Mouse (Mus musculus) neural tube, embryonic 12.5 days (tissue): ENCODE measurements around the gene Hectd2. TPM values are rescaled to one million over a fixed set of nuclear protein-coding genes. Genes with fewer than 3 reads are reported as not detected.

Source experiments
- ATAC-seq: fragments of 200-750 bp; cut with Nextera tagmentation; 2 replicates; pipeline ENCODE4 v1.8.0; 2017; ENCODE audit warnings: low read depth, mild to moderate bottlenecking, moderate TSS enrichment, moderate library complexity; ENCODE audit not compliant: low FRiP score
- H3K27ac ChIP-seq: fragments of 300-500 bp; sonication (generic); 2 replicates; pipeline ENCODE4 v1.5.1; 2016
- H3K27me3 ChIP-seq: fragments of 300-500 bp; sonication (generic); replicated peaks from 2 replicates; pipeline ENCODE4 v1.6.1; 2016; ENCODE audit warnings: mild to moderate bottlenecking
- H3K36me3 ChIP-seq: fragments of 300-500 bp; sonication (generic); 2 replicates; pipeline ENCODE4 v1.6.1; 2016; ENCODE audit warnings: mild to moderate bottlenecking
- H3K4me1 ChIP-seq: fragments of 300-500 bp; sonication (generic); 2 replicates; pipeline ENCODE4 v1.6.1; 2016
- H3K4me2 ChIP-seq: fragments of 300-500 bp; sonication (generic); replicated peaks from 2 replicates; pipeline ENCODE4 v1.6.1; 2016; ENCODE audit warnings: mild to moderate bottlenecking
- H3K4me3 ChIP-seq: fragments of 300-500 bp; sonication (generic); 2 replicates; pipeline ENCODE4 v1.5.1; 2016
- H3K9ac ChIP-seq: fragments of 300-500 bp; sonication (generic); 2 replicates; pipeline ENCODE4 v1.6.1; 2016; ENCODE audit warnings: mild to moderate bottlenecking
- H3K9me3 ChIP-seq: fragments of 300-500 bp; sonication (generic); 2 replicates; pipeline ENCODE4 v1.6.1; 2016; ENCODE audit warnings: mild to moderate bottlenecking
- WGBS: fragments of 180-500 bp; shearing (Covaris S2); methylation state at CpG from one replicate; pipeline ENCODE4 v1.1.7; 2016; 5-methylcytosine and 5-hydroxymethylcytosine counted together
- polyA plus RNA-seq: library from polyadenylated mRNA; unstranded; fragments of >200 nt; fragmentation: Nextera tagmentation; extraction: Ambion mirVana; gene quantifications from 2 replicates; pipeline ENCODE4 v1.2.1, GENCODE M21; 2016

Gene Hectd2
- polyA plus RNA-seq, 1 experiment from 2014 or later, result 7.1 TPM

- no peaks in the 10 kb centered on the region for H3K9me3 ChIP-seq
- ATAC-seq, result no peak
- no peak overlapping the region for H3K4me2 ChIP-seq
- no peaks in the 10 kb centered on the region for H3K27me3 ChIP-seq
- H3K4me3 ChIP-seq, result no peak overlapping the region
- H3K27ac ChIP-seq, result no peak overlapping the region
- no peak overlapping the region for H3K9ac ChIP-seq
- no peaks in the 10 kb centered on the region; the same call in 1 of the 2 replicates for H3K36me3 ChIP-seq
- no peaks in the 10 kb centered on the region for H3K4me1 ChIP-seq
- 84% methylated on average over 6 of the region's 6 CpGs for WGBS
Observed at GRCm38 (mm10) chr19:36575159-36575558, 20.7 kb downstream of the Hectd2 start.

DNA sequence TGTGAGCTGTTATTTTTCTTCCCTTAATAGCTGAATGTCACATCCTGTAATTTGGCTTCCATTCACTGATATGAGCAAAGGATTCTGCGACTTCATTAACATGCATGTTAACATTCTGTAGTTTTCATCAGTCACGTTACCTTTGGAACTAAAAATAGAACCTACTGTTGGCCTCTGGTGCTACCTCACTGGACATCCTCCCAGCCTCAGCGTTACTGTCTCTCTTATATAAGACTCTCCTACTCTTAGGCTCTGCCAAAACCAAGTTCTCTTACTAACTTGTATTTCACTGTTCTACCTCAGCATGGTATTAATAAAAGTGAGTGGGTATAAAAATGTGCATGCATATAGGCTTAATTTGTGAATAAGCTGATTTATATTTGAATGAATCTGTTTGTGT, 26.4 kb downstream of the Hectd2 start:
- H3K36me3 ChIP-seq, result no peaks in the 10 kb centered on the region; the same call in 1 of the 2 replicates
- no peaks in the 10 kb centered on the region for H3K27me3 ChIP-seq
- no peak overlapping the region for H3K27ac ChIP-seq
- H3K9ac ChIP-seq, result no peak overlapping the region
- no peak overlapping the region for H3K4me3 ChIP-seq
- no peaks in the 10 kb centered on the region for H3K4me1 ChIP-seq
- WGBS, result 84% methylated on average over 3 of the region's 3 CpGs
- no peak overlapping the region for H3K4me2 ChIP-seq
- ATAC-seq, result no peak
- no peaks in the 10 kb centered on the region for H3K9me3 ChIP-seq

GRCm38 (mm10) chr19:36582116-36582515, 27.7 kb downstream of the Hectd2 start:
- H3K36me3 ChIP-seq, result no peaks in the 10 kb centered on the region
- no peak overlapping the region for H3K9ac ChIP-seq
- H3K4me2 ChIP-seq, result no peak overlapping the region
- no peak overlapping the region for H3K27ac ChIP-seq
- H3K9me3 ChIP-seq, result no peaks in the 10 kb centered on the region
- no peaks in the 10 kb centered on the region for H3K4me1 ChIP-seq
- H3K27me3 ChIP-seq, result no peaks in the 10 kb centered on the region
- 99% methylated on average over 1 of the region's 1 CpGs for WGBS
- no peak for ATAC-seq
- no peak overlapping the region for H3K4me3 ChIP-seq

GRCm38 (mm10) chr19:36585505-36585904, 31.1 kb downstream of the Hectd2 start:
- H3K27ac ChIP-seq, result no peak overlapping the region
- WGBS, result 93% methylated on average over 1 of the region's 1 CpGs
- H3K4me1 ChIP-seq, result no peaks in the 10 kb centered on the region
- ATAC-seq, result no peak
- peaks cover 6% of the 10 kb centered on the region; the same call in 1 of the 2 replicates for H3K36me3 ChIP-seq
- no peak overlapping the region for H3K4me3 ChIP-seq
- no peak overlapping the region for H3K4me2 ChIP-seq
- H3K9ac ChIP-seq, result no peak overlapping the region
- no peaks in the 10 kb centered on the region for H3K27me3 ChIP-seq
- no peaks in the 10 kb centered on the region for H3K9me3 ChIP-seq

DNA sequence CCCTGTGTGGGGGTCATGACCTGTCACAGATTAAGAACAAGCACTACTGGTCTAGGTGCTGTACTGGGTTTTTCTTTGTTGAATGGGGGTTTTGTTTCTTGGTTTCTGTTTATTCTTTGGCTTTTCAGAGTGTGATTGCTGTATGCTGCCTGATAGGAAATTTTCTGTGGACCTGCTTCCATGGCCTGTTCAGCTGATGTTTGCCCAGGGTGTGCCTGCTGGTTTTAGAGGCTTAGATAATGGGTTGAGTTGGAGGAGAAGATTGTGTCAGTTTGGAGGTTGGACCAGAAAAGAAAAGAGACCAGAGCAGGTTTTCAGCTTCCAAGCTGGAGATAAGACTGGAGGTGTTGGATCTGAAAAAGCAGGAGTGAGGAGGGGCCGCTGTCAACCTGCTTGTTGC, 40.0 kb downstream of the Hectd2 start:
- Histone ChIP-seq H3K27me3 (no peaks in the 10 kb centered on the region), H3K4me3 (no peak overlapping the region), H3K36me3 (0 out of 2 replicates have a peak, but pooled peaks cover under 1% of the 10 kb centered on the region), H3K4me2 (no peak overlapping the region), H3K27ac (no peak overlapping the region), H3K4me1 (no peaks in the 10 kb centered on the region), H3K9me3 (no peaks in the 10 kb centered on the region), H3K9ac (no peak overlapping the region)
- no peak for ATAC-seq
- WGBS, result 91% methylated on average over 1 of the region's 1 CpGs

DNA sequence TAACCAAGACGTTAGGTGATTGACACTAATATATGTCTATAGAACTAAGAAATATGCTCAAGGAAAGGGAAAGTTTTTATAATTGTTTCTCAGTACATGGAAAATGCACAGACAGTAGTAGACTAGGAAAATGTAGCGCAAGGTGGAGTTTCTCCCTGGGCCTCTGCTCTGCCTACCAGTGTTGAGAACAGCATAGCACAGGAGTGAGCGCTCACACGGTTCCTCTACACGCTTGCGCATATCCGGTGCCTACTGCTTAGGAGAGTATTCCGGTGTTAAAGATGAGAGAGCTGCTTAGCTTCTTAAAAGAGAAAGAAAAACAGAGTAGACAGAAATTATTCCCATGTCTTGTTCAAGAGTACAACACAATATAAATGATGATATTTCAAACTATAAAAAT, 47.4 kb downstream of the Hectd2 start:
- 84% methylated on average over 8 of the region's 8 CpGs for WGBS
- no peak overlapping the region for H3K27ac ChIP-seq
- H3K4me2 ChIP-seq, result no peak overlapping the region
- ATAC-seq, result peak; percentile 77; the same call in 1 of the 2 replicates
- no peak overlapping the region for H3K4me3 ChIP-seq
- H3K27me3 ChIP-seq, result no peaks in the 10 kb centered on the region
- no peaks in the 10 kb centered on the region for H3K36me3 ChIP-seq
- no peaks in the 10 kb centered on the region for H3K9me3 ChIP-seq
- peaks cover 9% of the 10 kb centered on the region; the same call in 1 of the 2 replicates for H3K4me1 ChIP-seq
- no peak overlapping the region for H3K9ac ChIP-seq

- ATAC-seq, result peak; percentile 82
- H3K36me3 ChIP-seq, result no peaks in the 10 kb centered on the region
Observed at GRCm38 (mm10) chr19:36602535-36603312, 48.3 kb downstream of the Hectd2 start.

GRCm38 (mm10) chr19:36606270-36606669, 51.8 kb downstream of the Hectd2 start:
- Histone ChIP-seq H3K9me3 (no peaks in the 10 kb centered on the region), H3K36me3 (no peaks in the 10 kb centered on the region), H3K27ac (no peak overlapping the region), H3K9ac (no peak overlapping the region), H3K4me1 (peaks cover 9% of the 10 kb centered on the region; the same call in 1 of the 2 replicates), H3K27me3 (no peaks in the 10 kb centered on the region), H3K4me2 (no peak overlapping the region), H3K4me3 (no peak overlapping the region)
- ATAC-seq, result no peak
- 71% methylated on average over 1 of the region's 1 CpGs for WGBS

More at GRCm38 (mm10) chr19:36602535-36603312, 48.3 kb downstream of the Hectd2 start:
- H3K27ac ChIP-seq, result 0 out of 2 replicates have a peak overlapping the region, but pooled peaks have one; percentile 12
- no peaks in the 10 kb centered on the region for H3K9me3 ChIP-seq
- H3K4me3 ChIP-seq, result no peak overlapping the region
- H3K4me2 ChIP-seq, result peak overlapping the region; percentile 39; the same call in 1 of the 2 replicates
- no peak overlapping the region for H3K9ac ChIP-seq
- H3K27me3 ChIP-seq, result no peaks in the 10 kb centered on the region
- WGBS, result 24% methylated on average over 11 of the region's 11 CpGs
- H3K4me1 ChIP-seq, result peaks cover 9% of the 10 kb centered on the region; the same call in 1 of the 2 replicates

DNA sequence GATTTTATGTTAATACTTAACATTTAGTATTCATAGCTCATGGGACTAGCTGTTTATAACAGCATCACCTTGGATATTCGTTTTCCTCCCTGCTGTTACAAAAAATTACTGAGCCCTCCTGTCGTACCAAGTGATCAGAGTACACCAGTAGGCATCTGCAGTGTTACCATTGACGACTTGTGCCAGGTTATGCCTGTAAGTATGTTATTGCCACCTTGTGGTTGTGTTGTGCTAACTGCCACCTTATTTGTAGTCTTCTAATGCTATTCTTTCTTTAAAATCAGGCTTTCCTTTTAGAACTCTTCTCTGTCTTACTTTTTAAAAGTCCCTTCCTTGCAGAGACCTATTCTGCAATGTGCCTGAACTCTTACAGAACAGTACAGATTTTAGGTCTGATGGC, 54.8 kb downstream of the Hectd2 start:
- 53% methylated on average over 3 of the region's 3 CpGs for WGBS
- Histone ChIP-seq H3K4me1 (no peaks in the 10 kb centered on the region), H3K4me2 (no peak overlapping the region), H3K27me3 (no peaks in the 10 kb centered on the region), H3K27ac (no peak overlapping the region), H3K9ac (no peak overlapping the region), H3K4me3 (no peak overlapping the region), H3K9me3 (no peaks in the 10 kb centered on the region), H3K36me3 (no peaks in the 10 kb centered on the region)
- no peak for ATAC-seq

- no peak for ATAC-seq
- H3K9ac ChIP-seq, result no peak overlapping the region
- H3K4me2 ChIP-seq, result no peak overlapping the region
- H3K36me3 ChIP-seq, result no peaks in the 10 kb centered on the region
- H3K4me3 ChIP-seq, result no peak overlapping the region
- H3K4me1 ChIP-seq, result no peaks in the 10 kb centered on the region
- no peak overlapping the region for H3K27ac ChIP-seq
- H3K9me3 ChIP-seq, result no peaks in the 10 kb centered on the region
- no peaks in the 10 kb centered on the region for H3K27me3 ChIP-seq
- 74% methylated on average over 2 of the region's 2 CpGs for WGBS
Observed at GRCm38 (mm10) chr19:36610309-36610708, 55.9 kb downstream of the Hectd2 start.

DNA sequence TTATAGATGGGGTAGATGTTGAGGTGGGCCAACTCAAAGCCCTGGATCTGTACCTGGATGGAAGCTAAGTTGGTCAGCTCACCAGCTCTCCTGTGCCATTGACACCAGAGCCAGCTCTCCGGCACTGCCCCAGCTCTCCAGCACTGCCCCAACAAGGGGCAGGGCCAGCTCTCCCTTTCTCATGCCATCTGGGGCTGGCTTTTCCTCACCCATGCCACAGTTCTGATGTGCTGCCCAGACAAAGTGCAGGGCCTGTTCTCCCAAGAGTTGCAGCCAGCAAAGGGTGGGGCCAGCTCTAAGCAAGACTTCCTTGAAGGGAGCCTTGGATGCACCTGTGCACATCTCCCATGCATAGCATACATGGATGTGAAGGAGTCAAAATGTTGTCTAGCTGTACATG, 71.5 kb downstream of the Hectd2 start:
- no peak overlapping the region for H3K4me3 ChIP-seq
- H3K9ac ChIP-seq, result no peak overlapping the region
- no peaks in the 10 kb centered on the region for H3K4me1 ChIP-seq
- H3K36me3 ChIP-seq, result no peaks in the 10 kb centered on the region
- no peak overlapping the region for H3K4me2 ChIP-seq
- WGBS, result 96% methylated on average over 1 of the region's 1 CpGs
- no peaks in the 10 kb centered on the region for H3K9me3 ChIP-seq
- H3K27ac ChIP-seq, result no peak overlapping the region
- no peaks in the 10 kb centered on the region for H3K27me3 ChIP-seq
- ATAC-seq, result no peak

DNA sequence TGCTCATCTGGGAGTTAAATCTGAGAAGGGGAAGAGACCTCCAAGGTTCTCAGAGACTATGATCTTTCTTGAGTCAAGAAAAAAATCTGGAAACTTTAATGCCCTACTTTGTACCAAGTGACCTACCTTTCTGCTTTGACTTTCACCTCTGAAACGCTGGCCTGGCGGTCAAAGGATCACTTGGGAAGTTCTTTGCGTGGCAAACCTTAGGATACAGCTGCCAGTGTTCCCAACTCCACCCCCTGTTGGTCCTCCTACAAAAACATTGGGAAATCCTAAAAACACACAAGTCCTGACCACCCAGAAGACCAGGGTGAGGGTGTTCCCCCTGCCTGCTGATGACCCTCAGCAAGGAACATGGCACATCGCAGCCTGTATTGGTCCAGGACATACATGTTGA, 72.4 kb downstream of the Hectd2 start:
- Histone ChIP-seq H3K27me3 (no peaks in the 10 kb centered on the region), H3K27ac (no peak overlapping the region), H3K9ac (no peak overlapping the region), H3K9me3 (no peaks in the 10 kb centered on the region), H3K36me3 (no peaks in the 10 kb centered on the region), H3K4me2 (no peak overlapping the region), H3K4me1 (no peaks in the 10 kb centered on the region), H3K4me3 (no peak overlapping the region)
- 89% methylated on average over 4 of the region's 4 CpGs for WGBS
- ATAC-seq, result no peak
